Mouse (Mus musculus) embryonic facial prominence, embryonic 15.5 days (tissue): ENCODE data around the gene Aldob. TPM values are rescaled to one million over a fixed set of nuclear protein-coding genes. Genes with fewer than 3 reads are reported as not detected.

Experiments
- ATAC-seq: fragments of 200-750 bp; cut with Nextera tagmentation; 2 replicates; pipeline ENCODE4 v1.8.0; 2017; ENCODE audit warnings: low read depth, moderate TSS enrichment; ENCODE audit not compliant: insufficient number of reproducible peaks, low FRiP score, low TSS enrichment
- H3K27ac ChIP-seq: fragments of 300-500 bp; sonication (generic); replicated peaks from 2 replicates; pipeline ENCODE4 v1.5.1; 2015; ENCODE audit warnings: mild to moderate bottlenecking, inconsistent platforms
- H3K27me3 ChIP-seq: fragments of 300-500 bp; sonication (generic); 2 replicates; pipeline ENCODE4 v1.6.1; 2015; ENCODE audit warnings: inconsistent platforms
- H3K36me3 ChIP-seq: fragments of 300-500 bp; sonication (generic); 2 replicates; pipeline ENCODE4 v1.6.1; 2015; ENCODE audit warnings: mild to moderate bottlenecking, inconsistent platforms
- H3K4me1 ChIP-seq: fragments of 300-500 bp; sonication (generic); 2 replicates; pipeline ENCODE4 v1.6.1; 2015; ENCODE audit warnings: inconsistent platforms
- H3K4me2 ChIP-seq: fragments of 300-500 bp; sonication (generic); replicated peaks from 2 replicates; pipeline ENCODE4 v1.6.1; 2015; ENCODE audit warnings: mild to moderate bottlenecking, inconsistent platforms
- H3K4me3 ChIP-seq: fragments of 300-500 bp; sonication (generic); replicated peaks from 2 replicates; pipeline ENCODE4 v1.5.1; 2015; ENCODE audit warnings: mild to moderate bottlenecking, inconsistent platforms
- H3K9ac ChIP-seq: fragments of 300-500 bp; sonication (generic); 2 replicates; pipeline ENCODE4 v1.6.1; 2015; ENCODE audit warnings: inconsistent platforms
- H3K9me3 ChIP-seq: fragments of 300-500 bp; sonication (generic); replicated peaks from 2 replicates; pipeline ENCODE4 v1.6.1; 2016; ENCODE audit warnings: inconsistent platforms
- WGBS: fragments of 180-500 bp; shearing (Covaris S2); methylation state at CpG from one replicate; pipeline ENCODE4 v1.1.7; 2015; 5-methylcytosine and 5-hydroxymethylcytosine counted together
- polyA plus RNA-seq: library from polyadenylated mRNA; unstranded; fragments of >200 nt; fragmentation: Nextera tagmentation; extraction: Ambion mirVana; gene quantifications from 2 replicates; pipeline ENCODE4 v1.2.1, GENCODE M21; 2015

The Aldob gene
- polyA plus RNA-seq = 0.08 and 0.23 TPM in 2 replicates

DNA sequence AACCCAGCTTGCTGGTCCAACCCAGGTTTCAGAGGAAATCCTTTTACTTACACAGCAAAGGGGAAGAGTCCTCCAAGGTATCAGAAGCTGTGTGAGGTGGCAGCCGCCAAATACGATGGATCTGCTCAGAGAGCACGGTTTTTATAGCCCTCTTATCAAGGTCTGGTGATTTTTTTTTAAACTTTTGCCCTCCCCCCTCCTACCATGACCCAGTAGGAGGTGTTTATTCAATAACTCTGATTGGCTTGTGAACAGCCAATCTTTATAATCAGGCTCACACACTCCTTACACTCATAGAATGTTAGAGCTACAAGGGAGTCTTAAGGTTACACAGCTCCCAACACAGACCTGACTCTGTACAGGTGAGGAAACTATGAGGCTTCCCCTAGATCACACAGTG, at the start of gene Aldob:
Gene Aldob (minus strand): TSS at position 164 of the 400 bp plus-strand sequence.
- ATAC-seq = no peak
- 70% methylated on average over 3 of the region's 3 CpGs for WGBS
- Histone ChIP-seq H3K4me2 (no peak within 1 kb of the TSS), H3K27me3 (no peaks in the 10 kb centered on the region), H3K9me3 (no peaks in the 10 kb centered on the region), H3K4me3 (no peak within 1 kb of the TSS), H3K27ac (no peak within 1 kb of the TSS), H3K9ac (no peak within 1 kb of the TSS), H3K4me1 (no peaks in the 10 kb centered on the region), H3K36me3 (no peaks in the 10 kb centered on the region)

DNA sequence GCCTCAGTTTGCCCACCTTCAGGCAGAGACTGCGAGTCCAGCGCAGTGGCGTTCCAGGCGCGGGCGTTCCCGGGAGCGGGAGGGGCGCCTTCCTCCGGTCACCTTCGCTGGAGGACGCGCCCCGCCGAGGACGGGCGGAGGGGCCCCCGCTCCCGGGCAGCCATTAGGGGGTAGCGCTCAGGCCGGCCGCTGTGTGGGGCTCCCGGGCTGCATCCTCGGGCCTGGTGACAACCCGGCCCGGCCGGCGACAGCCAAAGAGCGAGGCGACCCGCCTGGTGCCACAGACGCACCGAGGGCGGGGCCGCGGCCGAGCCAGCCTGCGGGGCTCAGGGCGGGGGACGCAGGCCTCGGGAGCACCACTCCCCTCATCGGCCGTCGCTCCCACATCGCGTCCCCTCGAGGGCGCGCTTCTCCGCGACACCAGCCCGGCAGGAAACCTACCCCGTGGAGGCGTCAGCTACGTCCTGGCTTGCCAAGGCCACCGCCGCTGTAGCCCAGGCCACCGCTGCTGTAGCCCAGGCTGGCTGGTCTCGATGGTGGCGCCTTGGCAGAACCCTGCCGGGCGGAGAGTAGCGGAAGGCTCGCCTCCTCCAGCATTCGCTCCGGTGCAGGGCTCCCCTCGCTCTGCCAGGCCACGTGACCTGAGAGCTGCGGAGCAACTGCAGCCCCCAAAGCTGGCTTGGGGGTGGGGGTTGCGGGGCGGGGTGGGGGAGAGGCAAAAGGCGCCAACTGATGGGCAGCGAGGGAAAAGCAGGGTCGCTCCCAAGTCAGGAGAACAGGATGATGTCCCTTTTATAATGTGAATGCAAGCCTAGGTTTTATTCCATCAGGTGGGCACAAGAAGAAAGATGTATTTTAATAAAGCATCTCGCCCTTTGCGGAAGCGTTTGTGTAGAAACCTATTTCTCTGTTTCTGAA, 48.1 kb upstream of the Aldob start, which contains the start of gene Tmem246:
Gene Tmem246 (minus strand): TSS at position 694 of the 918 bp plus-strand sequence.
- ATAC-seq = peak; percentile 87
- Histone ChIP-seq H3K4me1 (peaks cover 20% of the 10 kb centered on the region; the same call in 1 of the 2 replicates), H3K36me3 (no peaks in the 10 kb centered on the region), H3K4me3 (peak within 1 kb of the TSS; percentile 81), H3K27me3 (no peaks in the 10 kb centered on the region), H3K27ac (peak within 1 kb of the TSS; percentile 90), H3K9me3 (no peaks in the 10 kb centered on the region), H3K9ac (peak within 1 kb of the TSS; percentile 92), H3K4me2 (peak within 1 kb of the TSS; percentile 87)
- under 1% methylated on average over 76 of the region's 77 CpGs for WGBS

DNA sequence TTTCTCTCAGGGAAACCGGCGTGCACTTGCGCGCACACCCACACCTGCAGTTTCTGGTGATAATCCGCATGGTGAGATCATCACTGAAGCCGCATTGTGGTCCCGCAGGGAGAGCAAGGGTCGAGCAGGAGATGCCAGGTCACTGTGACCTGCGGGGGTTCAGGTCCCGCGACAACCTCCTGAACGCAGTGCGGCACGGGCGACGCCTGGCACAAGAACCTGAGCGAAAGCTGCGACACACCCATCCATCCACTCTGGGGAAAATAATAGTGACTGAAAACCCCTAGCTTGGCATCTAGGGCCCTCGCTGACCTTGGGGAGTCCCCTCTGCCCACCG, 47.5 kb upstream of the Aldob start:
- WGBS = 1% methylated on average over 20 of the region's 20 CpGs
- Histone ChIP-seq H3K9ac (peak overlapping the region; percentile 92), H3K4me3 (peak overlapping the region; percentile 81), H3K27me3 (no peaks in the 10 kb centered on the region), H3K4me1 (peaks cover 20% of the 10 kb centered on the region; the same call in 1 of the 2 replicates), H3K4me2 (peak overlapping the region; percentile 87), H3K27ac (0 out of 2 replicates have a peak overlapping the region, but pooled peaks have one; percentile 90), H3K9me3 (no peaks in the 10 kb centered on the region), H3K36me3 (no peaks in the 10 kb centered on the region)
- ATAC-seq = no peak; the same call in 1 of the 2 replicates

DNA sequence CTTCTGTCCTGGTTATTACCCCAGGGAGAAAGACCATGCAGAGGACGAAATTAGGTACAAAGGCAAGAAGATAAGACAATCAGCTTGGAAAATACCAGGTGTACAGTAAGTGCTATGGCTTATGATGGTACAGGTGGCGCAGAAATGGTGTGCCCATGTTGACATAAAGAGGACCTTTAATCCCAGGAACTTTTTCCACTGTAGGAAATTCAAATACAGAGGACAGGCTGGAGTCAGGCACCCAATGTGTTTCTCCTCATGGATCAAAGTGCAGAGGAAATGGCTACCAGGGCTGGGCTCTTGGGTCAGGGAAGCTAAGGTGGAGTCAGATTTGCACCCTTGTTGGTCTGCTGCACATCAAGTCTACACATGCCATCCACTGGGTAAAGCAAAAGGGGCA, 40.8 kb upstream of the Aldob start:
- no peak for ATAC-seq
- Histone ChIP-seq H3K27me3 (no peaks in the 10 kb centered on the region), H3K9me3 (no peaks in the 10 kb centered on the region), H3K36me3 (no peaks in the 10 kb centered on the region; the same call in 1 of the 2 replicates), H3K4me3 (no peak overlapping the region), H3K9ac (no peak overlapping the region), H3K27ac (no peak overlapping the region), H3K4me2 (no peak overlapping the region), H3K4me1 (peaks cover 13% of the 10 kb centered on the region)
- WGBS = 84% methylated on average over 2 of the region's 2 CpGs

DNA sequence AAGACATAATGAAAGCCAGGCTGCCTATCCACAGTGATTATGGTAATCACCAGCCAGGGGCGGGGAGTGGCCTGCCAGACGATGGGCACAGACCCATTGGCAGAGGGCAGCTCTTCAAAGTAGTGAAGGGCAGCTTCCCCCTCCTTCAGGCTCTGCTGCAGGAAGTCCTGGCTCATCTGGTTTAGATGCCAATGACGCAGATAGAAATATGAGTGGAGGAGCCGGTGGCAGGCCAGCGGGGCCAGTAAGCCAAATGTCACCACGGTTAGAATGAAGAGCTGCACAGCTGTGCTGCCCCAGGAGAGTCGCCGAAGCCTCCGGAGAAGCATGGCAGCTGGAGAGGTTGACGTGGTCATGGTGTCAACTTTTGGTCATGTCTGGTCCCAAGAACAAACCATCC, 37.5 kb upstream of the Aldob start:
- H3K27ac ChIP-seq = no peak overlapping the region
- no peaks in the 10 kb centered on the region for H3K27me3 ChIP-seq
- 69% methylated on average over 10 of the region's 10 CpGs for WGBS
- H3K4me2 ChIP-seq = no peak overlapping the region
- H3K9me3 ChIP-seq = no peaks in the 10 kb centered on the region
- H3K4me3 ChIP-seq = no peak overlapping the region
- no peaks in the 10 kb centered on the region; the same call in 1 of the 2 replicates for H3K36me3 ChIP-seq
- peaks cover 27% of the 10 kb centered on the region for H3K4me1 ChIP-seq
- H3K9ac ChIP-seq = no peak overlapping the region
- no peak for ATAC-seq

DNA sequence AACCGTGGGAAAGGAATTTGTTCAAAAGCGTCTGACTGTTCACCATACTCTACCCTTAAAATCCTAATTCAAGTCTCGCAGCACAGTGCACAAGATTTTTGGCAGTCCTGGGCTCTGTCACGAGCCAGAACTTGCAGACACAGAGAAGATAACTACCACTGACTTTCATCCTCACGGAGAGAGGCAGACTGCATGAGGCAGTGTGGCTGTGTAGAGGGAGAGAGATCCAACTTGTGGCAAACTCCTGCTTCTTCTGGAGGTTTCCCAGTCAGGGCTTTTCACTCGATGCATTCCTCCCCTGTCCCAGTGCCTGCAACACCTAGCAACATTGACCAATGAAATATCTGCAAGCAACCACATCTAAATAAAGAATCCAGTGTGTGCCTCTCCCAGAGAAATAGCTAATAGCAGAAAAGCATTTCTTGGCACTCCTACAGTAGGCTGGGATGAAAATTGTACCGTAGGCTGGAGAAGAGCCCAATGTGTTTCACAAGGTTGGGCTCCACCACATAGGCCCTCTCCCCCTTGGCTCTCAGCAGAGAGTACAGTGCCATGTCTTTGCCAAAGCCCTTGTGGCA, 36.3 kb upstream of the Aldob start:
- no peak overlapping the region for H3K9ac ChIP-seq
- peak; percentile 78 for ATAC-seq
- WGBS = 42% methylated on average over 7 of the region's 7 CpGs

DNA sequence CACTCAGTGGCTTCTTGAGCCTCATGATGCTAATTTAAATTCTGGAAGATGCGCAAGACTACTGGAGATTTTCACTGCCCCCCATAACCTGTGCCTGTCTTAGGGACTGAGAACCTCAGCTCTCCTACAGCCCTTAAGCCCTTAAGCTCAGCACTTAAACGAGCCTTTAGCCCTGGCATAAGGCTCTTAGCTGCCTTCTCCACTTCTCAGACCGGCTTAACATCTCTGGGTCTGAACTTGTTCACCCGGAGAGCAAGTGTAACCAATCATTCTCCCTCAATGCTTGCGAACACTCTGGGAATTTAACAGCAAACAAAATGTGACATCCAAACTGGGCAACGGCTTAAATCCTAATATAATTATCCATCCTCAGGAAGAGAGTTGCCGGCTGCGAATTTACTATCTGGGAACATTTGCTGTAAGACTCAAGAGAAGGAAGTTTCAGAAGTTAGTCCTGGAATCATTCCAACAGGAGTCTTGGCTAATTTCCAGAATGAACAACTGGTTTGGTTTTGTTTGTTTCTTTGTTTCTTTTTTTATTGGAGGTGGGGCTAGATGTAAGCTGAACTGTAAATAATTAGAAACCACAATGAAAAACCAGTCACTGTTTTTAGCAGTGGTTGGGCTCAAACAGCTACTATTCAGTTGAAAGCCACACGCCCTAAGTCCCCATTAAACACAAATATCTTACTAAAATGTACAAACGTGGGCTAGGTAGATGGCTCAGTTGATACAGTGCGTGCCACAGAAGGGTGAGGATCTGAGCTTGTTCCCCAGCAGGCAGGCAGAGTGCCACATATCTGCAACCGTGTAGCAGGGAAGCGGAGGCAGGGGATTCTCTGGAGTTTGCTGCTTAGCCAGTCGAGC, 34.9 kb upstream of the Aldob start:
- H3K27ac ChIP-seq = peak overlapping the region; percentile 80
- H3K36me3 ChIP-seq = no peaks in the 10 kb centered on the region; the same call in 1 of the 2 replicates
- peaks cover 27% of the 10 kb centered on the region for H3K4me1 ChIP-seq
- WGBS = 19% methylated on average over 14 of the region's 14 CpGs
- H3K4me2 ChIP-seq = peak overlapping the region; percentile 15
- no peak overlapping the region for H3K9ac ChIP-seq
- H3K9me3 ChIP-seq = no peaks in the 10 kb centered on the region
- no peaks in the 10 kb centered on the region for H3K27me3 ChIP-seq
- ATAC-seq = no peak
- no peak overlapping the region for H3K4me3 ChIP-seq

More for the DNA sequence above, 36.3 kb upstream of the Aldob start:
- no peaks in the 10 kb centered on the region; the same call in 1 of the 2 replicates for H3K36me3 ChIP-seq
- no peaks in the 10 kb centered on the region for H3K27me3 ChIP-seq
- peaks cover 27% of the 10 kb centered on the region for H3K4me1 ChIP-seq
- no peak overlapping the region for H3K4me3 ChIP-seq
- no peak overlapping the region for H3K4me2 ChIP-seq
- peak overlapping the region; percentile 80 for H3K27ac ChIP-seq
- no peaks in the 10 kb centered on the region for H3K9me3 ChIP-seq

DNA sequence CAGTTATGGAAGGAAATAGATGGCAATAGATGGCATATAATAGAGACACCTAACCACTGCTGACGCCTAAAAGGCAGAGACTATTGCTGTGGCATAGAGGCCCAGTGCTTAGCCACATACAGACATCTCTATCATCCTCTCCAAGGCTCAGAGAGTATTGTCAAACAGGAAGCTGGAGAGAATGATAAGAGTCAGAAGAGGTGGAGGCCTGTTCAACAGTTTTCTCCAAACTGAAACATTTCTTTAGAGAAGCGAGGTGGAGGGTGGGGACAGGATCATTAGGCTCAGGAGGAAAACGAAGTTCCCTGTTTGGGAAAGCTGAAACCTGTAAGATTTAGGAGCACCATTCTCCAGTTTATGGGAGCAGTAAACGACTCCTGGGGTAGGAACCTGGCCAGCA, 31.9 kb upstream of the Aldob start:
- H3K9ac ChIP-seq = no peak overlapping the region
- H3K4me1 ChIP-seq = peaks cover 25% of the 10 kb centered on the region
- H3K9me3 ChIP-seq = no peaks in the 10 kb centered on the region
- no peaks in the 10 kb centered on the region for H3K27me3 ChIP-seq
- ATAC-seq = no peak
- no peak overlapping the region for H3K27ac ChIP-seq
- no peak overlapping the region for H3K4me3 ChIP-seq
- no peaks in the 10 kb centered on the region; the same call in 1 of the 2 replicates for H3K36me3 ChIP-seq
- WGBS = 72% methylated on average over 4 of the region's 4 CpGs
- no peak overlapping the region for H3K4me2 ChIP-seq

DNA sequence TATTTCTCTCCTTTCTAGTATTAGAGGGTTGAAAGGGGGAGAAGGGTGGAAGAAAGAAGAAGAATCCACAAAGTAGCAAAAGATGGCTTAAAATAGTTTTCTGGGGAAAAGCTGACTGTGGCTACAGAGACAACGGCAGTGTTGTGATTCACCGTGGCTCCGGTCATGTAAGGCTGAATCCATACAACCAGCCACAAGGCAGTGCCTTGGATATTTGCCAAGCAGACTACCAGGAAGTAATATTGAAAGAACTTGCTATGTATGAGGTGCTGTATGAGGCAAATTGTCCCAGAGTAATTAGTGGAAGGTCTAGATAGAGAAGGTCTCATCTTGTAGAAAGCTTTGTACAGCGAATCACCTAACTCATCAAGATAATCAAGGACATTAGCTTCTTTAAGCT, 22.8 kb upstream of the Aldob start:
- H3K36me3 ChIP-seq = no peaks in the 10 kb centered on the region
- H3K9ac ChIP-seq = no peak overlapping the region
- H3K27me3 ChIP-seq = no peaks in the 10 kb centered on the region
- H3K4me2 ChIP-seq = no peak overlapping the region
- no peaks in the 10 kb centered on the region for H3K4me1 ChIP-seq
- WGBS = 71% methylated on average over 4 of the region's 4 CpGs
- H3K9me3 ChIP-seq = no peaks in the 10 kb centered on the region
- ATAC-seq = no peak
- no peak overlapping the region for H3K4me3 ChIP-seq
- H3K27ac ChIP-seq = no peak overlapping the region

DNA sequence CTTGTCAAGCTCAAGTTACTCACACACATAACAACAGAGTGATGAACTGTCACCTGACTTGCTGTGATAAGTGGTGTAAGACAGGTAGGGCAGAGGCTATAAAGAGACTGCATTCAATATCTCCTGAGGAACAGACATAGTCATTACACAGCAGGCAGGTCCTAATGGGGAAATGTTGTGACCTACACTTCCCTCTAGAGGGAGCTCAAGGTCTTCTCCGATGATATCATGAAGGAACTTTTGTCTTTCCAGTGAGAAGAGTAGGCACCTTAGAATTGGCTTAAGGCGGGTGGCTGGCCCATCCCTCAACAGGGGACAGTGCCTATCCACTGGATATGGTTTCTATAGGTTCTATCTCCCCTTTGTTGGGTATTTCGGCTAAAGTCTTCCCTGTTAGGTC, 18.3 kb upstream of the Aldob start:
- Histone ChIP-seq H3K9me3 (no peaks in the 10 kb centered on the region), H3K36me3 (no peaks in the 10 kb centered on the region), H3K9ac (no peak overlapping the region), H3K27me3 (no peaks in the 10 kb centered on the region), H3K27ac (no peak overlapping the region), H3K4me1 (no peaks in the 10 kb centered on the region), H3K4me3 (no peak overlapping the region), H3K4me2 (no peak overlapping the region)
- WGBS = 17% methylated on average over 3 of the region's 3 CpGs
- ATAC-seq = 0 out of 2 replicates have a peak, but pooled peaks have one; percentile 54
